Mouse (Mus musculus): ENCODE results near the gene Plppr3.

Gene Plppr3

DNA sequence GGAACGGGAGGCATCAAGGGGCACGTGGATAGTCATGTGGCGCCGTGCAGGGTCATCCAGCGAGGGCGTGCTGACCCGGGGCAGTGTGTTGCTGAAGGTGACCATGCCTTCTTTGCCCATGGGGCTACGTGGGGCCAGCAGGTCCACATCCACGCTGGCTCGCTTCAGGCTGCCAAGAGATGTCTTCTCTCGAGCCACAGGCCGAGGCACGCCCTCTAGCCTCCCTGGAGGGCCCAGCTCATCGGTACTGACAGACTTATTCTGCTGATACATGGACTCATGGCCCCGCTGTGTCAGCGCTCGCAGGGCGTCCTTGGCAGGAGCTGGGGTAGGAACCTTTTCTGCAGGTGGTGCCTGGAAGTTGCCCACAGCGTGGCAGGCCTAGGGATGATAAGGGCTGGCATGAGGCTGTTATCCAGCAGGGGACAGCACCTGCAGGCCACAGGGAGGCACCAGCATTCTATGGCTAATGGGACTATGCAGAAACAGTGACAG is 8.6 kb downstream of the Plppr3 start:
- peak; percentile 68 for DNase-seq (ENCODE audit: low spot score)

- DNase-seq (ENCODE audit: low spot score): no peak
These were observed 9.2 kb downstream of the Plppr3 start for GRCm38 (mm10) chr10:79865189-79865601.

GRCm38 (mm10) chr10:79864351-79865188 is 9.9 kb downstream of the Plppr3 start:
- DNase-seq (ENCODE audit: low spot score): no peak

- DNase-seq (ENCODE audit: low spot score): peak; percentile 49
These were observed 11.5 kb downstream of the Plppr3 start for GRCm38 (mm10) chr10:79862925-79863324.

DNA sequence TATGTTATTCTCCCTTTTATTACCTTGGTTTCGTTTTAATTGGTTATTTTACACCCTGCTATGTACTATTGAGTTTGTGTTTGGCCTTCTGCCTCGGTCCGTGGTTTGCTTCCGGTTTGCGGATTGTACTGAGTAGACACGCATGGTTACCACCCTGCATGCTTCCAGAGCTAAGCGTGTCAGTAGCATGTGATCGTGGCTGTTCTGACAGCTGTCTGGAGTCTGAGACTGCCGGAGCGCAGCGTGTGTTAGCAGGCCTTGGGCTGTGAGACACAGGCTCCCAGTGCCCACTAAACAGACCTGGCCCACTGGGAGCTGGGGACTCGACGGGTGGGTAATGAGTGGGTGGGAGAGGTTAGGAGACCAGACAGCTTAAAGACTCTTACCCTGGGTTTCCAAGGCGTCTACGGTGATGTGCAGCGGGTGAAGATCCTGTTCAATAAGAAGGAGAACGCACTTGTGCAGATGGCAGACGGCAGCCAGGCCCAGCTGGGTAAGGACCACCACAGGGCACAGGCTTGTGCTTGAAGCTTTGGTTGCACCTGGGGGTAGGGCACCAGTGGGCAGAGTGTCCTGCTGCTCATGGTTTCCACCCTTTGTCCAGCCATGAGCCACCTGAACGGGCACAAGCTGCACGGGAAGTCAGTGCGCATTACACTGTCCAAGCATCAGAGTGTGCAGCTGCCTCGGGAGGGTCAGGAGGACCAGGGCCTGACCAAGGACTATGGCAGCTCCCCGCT is 12.2 kb downstream of the Plppr3 start:
- DNase-seq (ENCODE audit: low spot score): peak; percentile 53

- DNase-seq (ENCODE audit: low spot score): peak; percentile 66
These were observed 13.0 kb downstream of the Plppr3 start for GRCm38 (mm10) chr10:79861230-79862048.

- peak; percentile 57 for DNase-seq (ENCODE audit: low spot score)
These were observed 14.1 kb downstream of the Plppr3 start for GRCm38 (mm10) chr10:79860079-79860911.

DNA sequence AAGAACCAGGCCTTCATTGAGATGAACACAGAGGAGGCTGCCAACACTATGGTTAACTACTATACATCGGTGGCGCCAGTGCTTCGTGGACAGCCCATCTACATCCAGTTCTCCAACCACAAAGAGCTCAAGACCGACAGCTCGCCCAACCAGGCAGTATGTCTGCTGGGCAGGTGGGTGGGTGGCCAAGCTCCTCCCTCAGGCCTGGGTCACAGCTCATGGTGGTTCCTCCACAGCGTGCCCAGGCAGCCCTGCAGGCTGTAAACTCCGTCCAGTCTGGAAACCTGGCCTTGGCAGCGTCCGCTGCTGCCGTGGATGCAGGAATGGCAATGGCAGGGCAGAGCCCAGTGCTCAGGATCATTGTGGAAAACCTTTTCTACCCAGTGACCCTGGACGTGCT is 15.3 kb downstream of the Plppr3 start:
- peak; percentile 63 for DNase-seq (ENCODE audit: low spot score)

GRCm38 (mm10) chr10:79858416-79859074 is 15.9 kb downstream of the Plppr3 start:
- peak; percentile 89 for DNase-seq (ENCODE audit: low spot score)

DNA sequence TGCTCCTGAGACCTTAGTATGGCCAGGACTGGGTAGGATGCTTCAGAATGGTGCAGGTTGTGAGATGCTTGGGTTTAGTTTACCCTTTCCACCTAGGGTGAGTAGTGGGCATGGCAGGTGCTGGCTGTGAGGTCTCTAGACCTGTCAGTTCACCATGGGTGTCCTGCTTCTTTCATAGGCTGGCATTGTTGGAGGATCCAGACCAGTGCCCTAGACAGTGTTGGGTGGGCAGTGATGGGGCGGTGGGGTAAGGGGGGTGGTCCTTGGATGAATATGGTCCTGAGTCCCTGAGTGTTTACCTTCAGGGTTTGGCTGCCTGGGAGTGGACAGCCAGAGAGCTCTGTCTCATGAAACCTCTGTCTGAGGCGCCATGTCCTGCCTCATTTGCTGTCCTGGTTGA is 16.5 kb downstream of the Plppr3 start:
- DNase-seq (ENCODE audit: low spot score): no peak

DNA sequence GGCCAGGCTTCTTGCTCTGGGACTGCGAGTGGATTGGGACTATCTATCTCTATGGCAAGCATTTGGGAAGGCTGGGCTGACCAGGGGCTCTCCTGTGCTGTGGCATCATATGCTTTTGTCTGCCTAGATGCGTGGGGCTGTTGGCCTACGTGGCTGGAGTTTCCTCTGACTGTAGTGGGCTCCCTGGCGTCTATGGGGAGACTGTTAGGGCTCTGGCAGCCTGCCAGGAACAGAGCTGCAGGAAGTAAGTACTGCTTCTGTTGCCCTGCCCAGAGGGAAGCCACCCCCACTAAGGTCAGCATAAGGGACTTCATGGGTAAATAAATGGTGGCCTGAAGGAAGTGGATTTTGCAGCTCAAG is 17.0 kb downstream of the Plppr3 start:
- peak; percentile 70 for DNase-seq (ENCODE audit: low spot score)

- peak; percentile 54 for DNase-seq (ENCODE audit: low spot score)
These were observed 17.6 kb downstream of the Plppr3 start for GRCm38 (mm10) chr10:79856704-79857451.

DNA sequence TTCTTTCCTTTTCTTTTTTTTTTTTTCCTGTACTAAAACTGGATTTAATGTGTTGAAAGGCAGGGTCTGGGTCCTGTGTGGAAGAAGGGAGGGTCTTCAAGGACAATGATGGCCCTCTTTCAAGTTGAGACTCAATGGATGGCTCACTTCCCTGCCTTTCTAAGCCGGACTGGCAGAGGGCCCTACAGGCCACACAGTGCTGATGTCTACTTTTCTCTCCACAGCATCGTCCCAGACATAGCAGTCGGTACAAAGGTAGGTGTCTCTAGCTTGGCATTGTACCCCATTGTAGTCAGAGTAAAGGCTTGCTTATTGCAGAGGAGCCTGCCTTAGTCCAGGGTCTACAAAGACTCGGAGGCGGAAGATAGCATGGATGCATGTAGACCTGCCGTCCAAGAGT is 18.2 kb downstream of the Plppr3 start:
- DNase-seq (ENCODE audit: low spot score): no peak

GRCm38 (mm10) chr10:79855558-79856184 is 18.8 kb downstream of the Plppr3 start:
- peak; percentile 64 for DNase-seq (ENCODE audit: low spot score)

- peak; percentile 78 for DNase-seq (ENCODE audit: low spot score)
These were observed 19.5 kb downstream of the Plppr3 start for GRCm38 (mm10) chr10:79854801-79855541.

DNA sequence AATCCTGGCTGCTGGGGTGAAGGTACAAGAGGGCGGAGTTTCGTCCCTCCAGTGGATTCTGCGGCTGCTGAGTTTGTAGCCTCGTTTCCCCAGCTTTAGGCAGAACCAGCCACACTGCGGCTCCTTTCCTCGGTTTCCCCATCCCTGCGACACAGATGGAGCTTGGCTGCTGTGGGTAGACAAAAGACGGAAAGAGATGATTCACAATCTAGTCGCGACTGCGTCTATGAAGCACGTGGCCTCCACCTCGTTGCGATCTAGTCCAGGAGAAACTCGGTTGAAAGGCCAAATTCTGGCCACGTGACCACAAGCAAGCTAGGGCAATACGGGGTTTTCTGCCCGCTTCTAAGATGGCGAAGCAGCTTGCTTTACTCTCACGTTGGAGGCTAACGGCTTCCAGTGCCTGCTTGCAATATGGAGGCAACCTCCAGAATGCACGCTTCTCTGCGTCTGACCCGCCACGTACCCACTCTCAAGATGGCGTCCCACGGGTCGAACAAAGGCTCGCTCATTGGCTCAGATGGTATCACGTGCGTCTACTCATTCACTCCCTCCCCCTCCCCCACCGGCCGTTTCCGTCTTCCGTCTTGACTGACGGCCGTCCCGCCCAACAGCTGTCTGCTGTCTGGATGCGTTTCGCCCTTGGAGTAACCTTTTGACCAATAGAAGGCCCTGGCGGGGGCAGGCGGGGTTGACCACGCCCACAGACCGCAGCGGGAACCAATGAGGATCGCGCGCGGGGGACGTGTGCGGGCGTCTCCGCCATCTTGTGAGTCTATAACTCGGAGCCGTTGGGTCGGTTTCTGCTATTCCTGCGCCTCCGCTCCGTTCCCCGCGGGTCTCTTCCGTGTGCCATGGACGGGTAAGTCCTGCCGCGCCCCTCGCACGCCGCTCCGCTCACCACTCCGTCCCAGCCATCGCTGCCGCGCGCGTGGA is 20.3 kb downstream of the Plppr3 start, which contains the start of gene Ptbp1:
Ptbp1 (plus strand) TSS at position 568 of the 936 bp plus-strand sequence.
- DNase-seq (ENCODE audit: low spot score): peak; percentile 100

DNA sequence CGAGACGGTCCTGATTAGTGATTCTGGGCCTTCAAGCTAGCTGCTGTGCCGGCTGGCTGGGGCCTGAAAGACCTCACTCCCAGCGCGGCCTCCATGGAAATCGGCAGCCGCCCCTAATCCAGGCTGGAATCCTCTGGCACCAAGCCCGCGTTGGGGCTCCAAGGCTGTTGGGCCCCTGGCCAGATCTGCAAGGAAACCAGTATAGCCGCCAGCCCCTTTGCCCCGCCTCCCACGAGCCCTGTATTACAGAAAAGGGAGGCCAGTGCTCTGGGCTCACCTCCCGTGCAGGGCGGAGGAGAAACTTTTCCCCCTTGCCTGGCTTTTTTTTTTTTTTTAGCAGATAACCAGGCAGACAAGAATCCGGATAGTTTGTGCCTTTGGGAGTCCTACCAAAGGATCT is 21.0 kb downstream of the Plppr3 start:
- peak; percentile 97 for DNase-seq (ENCODE audit: low spot score)

DNA sequence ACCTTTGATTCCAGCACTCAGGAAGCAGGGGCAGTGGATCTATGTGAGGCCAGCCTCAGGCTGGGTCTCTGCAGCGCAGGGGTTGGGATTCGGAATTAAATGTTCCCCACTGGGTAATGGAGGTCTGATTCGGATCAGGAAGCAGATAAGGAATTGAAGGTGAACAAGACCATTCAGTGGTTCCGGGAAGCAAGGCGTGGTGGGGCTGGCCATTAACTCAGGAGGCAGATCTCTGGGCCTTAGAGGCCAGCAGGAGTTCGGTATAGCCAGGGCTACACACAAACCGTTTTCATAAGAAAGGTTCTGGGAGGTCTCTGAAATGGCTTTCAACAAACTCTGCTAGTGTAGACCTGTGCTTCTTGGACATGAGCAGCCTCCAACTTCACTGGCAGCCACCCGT is 21.6 kb downstream of the Plppr3 start:
- DNase-seq (ENCODE audit: low spot score): no peak
